19 mouse cellular contexts compared by ENCODE assay signal in genomic region chr6:22221134-22221533, GRCm38 (mm10).
DNase-seq lines count a peak whose midpoint lies in the region; ATAC-seq and TF ChIP-seq lines count a peak whose summit lies in the region.
"Had no signal": no experiment of that assay in that cellular context is flagged by ENCODE, and none has a peak within 500 bp of the region (broad histone marks: within the 10 kb centered on the region; RNA-seq: fewer than 3 reads in every experiment).

No protein-coding gene starts in this region.

- H3K27ac ChIP-seq in heart, embryonic 12.5 days (ENCODE audit: poor library complexity, severe bottlenecking), result peak overlapping the region; percentile 34; the same call in 1 of the 2 replicates
- no peak overlapping the region for H3K27ac ChIP-seq in lung, embryonic 14.5 days (ENCODE audit: low read depth)
- H3K27ac ChIP-seq: embryonic facial prominence, embryonic 13.5 days; forebrain, embryonic 12.5 days; hindbrain, embryonic 15.5 days had no signal

- peaks cover 13% of the 10 kb centered on the region for H3K4me1 ChIP-seq in heart, embryonic 12.5 days (replicated peaks)
- no peaks in the 10 kb centered on the region for H3K4me1 ChIP-seq in lung, embryonic 14.5 days (ENCODE audit: insufficient read depth)
- H3K4me1 ChIP-seq in lung, adult 2 months (ENCODE audit: control insufficient read depth, insufficient read depth, low read length), result no peaks in the 10 kb centered on the region
- H3K4me1 ChIP-seq: forebrain, embryonic 12.5 days; hindbrain, embryonic 15.5 days had no signal

- no peak overlapping the region for H3K4me2 ChIP-seq in heart, embryonic 12.5 days
- H3K4me2 ChIP-seq in lung, embryonic 14.5 days, result no peak overlapping the region
- H3K4me2 ChIP-seq: embryonic facial prominence, embryonic 13.5 days; forebrain, embryonic 12.5 days; hindbrain, embryonic 15.5 days had no signal

- no peak overlapping the region for H3K9ac ChIP-seq in heart, embryonic 12.5 days
- no peak overlapping the region for H3K9ac ChIP-seq in lung, embryonic 14.5 days
- H3K9ac ChIP-seq: embryonic facial prominence, embryonic 13.5 days; forebrain, embryonic 12.5 days; hindbrain, embryonic 15.5 days had no signal

- no peak overlapping the region for H3K4me3 ChIP-seq in heart, embryonic 12.5 days
- no peak overlapping the region for H3K4me3 ChIP-seq in lung, embryonic 14.5 days (ENCODE audit: low read depth, low read length)
- H3K4me3 ChIP-seq in lung, adult 2 months (replicated peaks; ENCODE audit: extremely low read depth, low read depth, low read length), result no peak overlapping the region
- H3K4me3 ChIP-seq: embryonic facial prominence, embryonic 13.5 days; forebrain, embryonic 12.5 days; hindbrain, embryonic 15.5 days had no signal

- H3K9me3 ChIP-seq in heart, embryonic 12.5 days (replicated peaks), result no peaks in the 10 kb centered on the region
- no peaks in the 10 kb centered on the region for H3K9me3 ChIP-seq in lung, embryonic 14.5 days (ENCODE audit: low read depth, low read length)
- H3K9me3 ChIP-seq: embryonic facial prominence, embryonic 13.5 days; forebrain, embryonic 12.5 days; hindbrain, embryonic 15.5 days had no signal

- no peak for TF ChIP-seq POLR2A in lung, adult 2 months (IDR thresholded peaks at IDR 0.05; ENCODE audit: borderline replicate concordance, extremely low read depth, low read depth, low read length)

- whole genome bisulfite sequencing in heart, embryonic 12.5 days, result 75% methylated on average over 8 of the region's 8 CpGs
- 47% methylated on average over 8 of the region's 8 CpGs for WGBS in lung, embryonic 14.5 days
- 75% methylated on average over 8 of the region's 8 CpGs for WGBS in lung, adult 2 months

- no peaks in the 10 kb centered on the region for H3K27me3 ChIP-seq in heart, embryonic 12.5 days (replicated peaks)
- no peaks in the 10 kb centered on the region for H3K27me3 ChIP-seq in lung, embryonic 14.5 days (ENCODE audit: insufficient read depth, low read length)
- H3K27me3 ChIP-seq: embryonic facial prominence, embryonic 13.5 days; forebrain, embryonic 12.5 days; hindbrain, embryonic 15.5 days; Patski had no signal

- TF ChIP-seq CTCF in lung, embryonic 14.5 days (IDR thresholded peaks at IDR 0.05; ENCODE audit: low read depth), result no peak
- TF ChIP-seq CTCF in lung, adult 2 months (IDR thresholded peaks at IDR 0.05; ENCODE audit: insufficient read depth, low read length), result no peak

- DNase-seq in heart, adult 9 months (ENCODE audit: low spot score in 2 of 2), result no peak
- DNase-seq in lung, embryonic 14.5 days, result peak; percentile 51
- DNase-seq in lung, adult 2 months, result no peak
- DNase-seq in lung, postnatal 10 days, result peak; percentile 58
- no peak for DNase-seq in spleen, adult 12 weeks (ENCODE audit: low spot score)
- DNase-seq: adrenal gland, postnatal 25 days; cerebellum, adult 18-20 months; cerebellum, adult 9-11 months; cerebellum, postnatal 36 days; gastrocnemius, postnatal 10 days; heart, postnatal 36 days had no signal

- H3K36me3 ChIP-seq in heart, embryonic 12.5 days, result no peaks in the 10 kb centered on the region
- no peaks in the 10 kb centered on the region; the same call in 1 of the 2 replicates for H3K36me3 ChIP-seq in lung, embryonic 14.5 days (ENCODE audit: insufficient read depth)
- H3K36me3 ChIP-seq: forebrain, embryonic 12.5 days; hindbrain, embryonic 15.5 days had no signal

- no peak for ATAC-seq in heart, embryonic 12.5 days (ENCODE audit: insufficient number of reproducible peaks, low FRiP score)
- no peak for ATAC-seq in lung, embryonic 14.5 days (ENCODE audit: insufficient read depth)
- no peak for ATAC-seq in megakaryocyte-erythroid progenitor cell, adult 5-6 weeks (replicated peaks; ENCODE audit: low FRiP score, low TSS enrichment, poor library complexity, severe bottlenecking)
- ATAC-seq: activated CD4-positive, CD25-positive, alpha-beta regulatory T cell, adult 4 months; forebrain, embryonic 16.5 days; Patski had no signal

Comparison
In these comparisons a context has a peak if more than half of its experiments do, and no peak if none do; other contexts are left out.
1. DNase-seq: peak in lung, embryonic 14.5 days (single experiment) and lung, postnatal 10 days (single experiment); none in heart, adult 9 months (0 of 2), lung, adult 2 months (single experiment) and spleen, adult 12 weeks (single experiment).